Mouse (Mus musculus) E14TG2a.4 (cell line): ENCODE data around the gene Gar1.

ENCODE experiments used
- CTCF ChIP-seq: conservative IDR thresholded peaks from 2 replicates; pipeline ENCODE4 v1.5.1; 2014; ENCODE audit warnings: low read length
- NANOG ChIP-seq: IDR thresholded peaks from 2 replicates; pipeline ENCODE4 v1.6.1; 2014; ENCODE audit warnings: borderline replicate concordance, low read length, mixed read lengths
- POU5F1 ChIP-seq: IDR thresholded peaks from 2 replicates; pipeline ENCODE4 v1.6.1; 2014; ENCODE audit warnings: low read length, borderline replicate concordance

DNA sequence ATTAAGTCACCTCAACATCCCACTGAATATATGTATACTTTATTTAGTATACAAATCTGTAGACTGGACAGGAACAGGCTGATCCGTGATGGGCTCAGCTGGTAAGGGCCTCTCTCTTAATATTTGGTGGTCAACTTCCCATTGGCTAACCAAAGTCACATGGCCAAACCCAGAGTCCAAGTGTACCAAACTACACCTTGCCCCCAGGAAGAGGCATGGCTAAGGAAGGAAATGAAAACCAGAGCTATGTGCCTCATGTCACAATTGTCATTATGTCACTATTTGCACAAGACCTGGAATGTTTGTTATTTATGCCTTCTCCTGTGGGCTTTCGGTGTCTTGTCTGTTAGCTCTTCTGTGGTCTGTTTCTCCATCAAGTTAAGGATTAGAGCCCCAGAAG, 14.7 kb upstream of the Gar1 start:
- TF ChIP-seq CTCF (no peak), POU5F1 (no peak), NANOG (no peak)
